Mouse (Mus musculus) liver, embryonic 11.5 days (tissue): ENCODE results near the gene Epb41l2. TPM values are rescaled to one million over a fixed set of nuclear protein-coding genes. Genes with fewer than 3 reads are reported as not detected.

ENCODE experiments used
- ATAC-seq: fragments of 200-750 bp; cut with Nextera tagmentation; replicated peaks from 2 replicates; pipeline ENCODE4 v1.8.0; 2017; ENCODE audit warnings: moderate number of reproducible peaks, mild to moderate bottlenecking, moderate TSS enrichment, moderate library complexity; ENCODE audit not compliant: low FRiP score
- DNase-seq: peaks from one replicate; pipeline ENCODE4 v3.0.0-alpha.2; 2017; ENCODE audit warnings: low spot score
- H3K27ac ChIP-seq: fragments of 300-500 bp; sonication (generic); 2 replicates; pipeline ENCODE4 v1.5.1; 2014; ENCODE audit warnings: mild to moderate bottlenecking, low read depth, low read length, control low read depth
- H3K27me3 ChIP-seq: fragments of 300-500 bp; sonication (generic); replicated peaks from 2 replicates; pipeline ENCODE4 v1.6.1; 2014; ENCODE audit warnings: low read length, mixed read lengths; ENCODE audit not compliant: control insufficient read depth, insufficient read depth
- H3K36me3 ChIP-seq: fragments of 300-500 bp; sonication (generic); 2 replicates; pipeline ENCODE4 v1.6.1; 2014; ENCODE audit warnings: mild to moderate bottlenecking, low read length, moderate library complexity, mixed read lengths; ENCODE audit not compliant: control insufficient read depth, insufficient read depth
- H3K4me1 ChIP-seq: fragments of 300-500 bp; sonication (generic); replicated peaks from 2 replicates; pipeline ENCODE4 v1.6.1; 2014; ENCODE audit warnings: low read length, mixed read lengths; ENCODE audit not compliant: control insufficient read depth, insufficient read depth
- H3K4me2 ChIP-seq: fragments of 300-500 bp; sonication (generic); 2 replicates; pipeline ENCODE4 v1.6.1; 2014; ENCODE audit warnings: mild to moderate bottlenecking, control low read depth, moderate library complexity
- H3K4me3 ChIP-seq: fragments of 300-500 bp; sonication (generic); 2 replicates; pipeline ENCODE4 v1.5.1; 2014; ENCODE audit warnings: low read depth, low read length, control low read depth
- H3K9ac ChIP-seq: fragments of 300-500 bp; sonication (generic); 2 replicates; pipeline ENCODE4 v1.6.1; 2014; ENCODE audit warnings: low read depth, low read length, control low read depth
- H3K9me3 ChIP-seq: fragments of 300-500 bp; sonication (generic); 2 replicates; pipeline ENCODE4 v1.6.1; 2016; ENCODE audit warnings: low read length, inconsistent platforms, mixed read lengths; ENCODE audit not compliant: control insufficient read depth
- WGBS: fragments of 180-500 bp; shearing (Covaris S2); extraction: QIAGEN DNeasy Blood & Tissue Kit; methylation state at CpG from one replicate; pipeline ENCODE4 v1.1.7; 2014; 5-methylcytosine and 5-hydroxymethylcytosine counted together
- polyA plus RNA-seq: library from polyadenylated mRNA; unstranded; fragments of >200 nt; fragmentation: Nextera tagmentation; extraction: Ambion mirVana; gene quantifications from 2 replicates; pipeline ENCODE4 v1.2.1, GENCODE M21; 2014

Gene Epb41l2
- polyA plus RNA-seq, 1 experiment from 2014 or later = 31.1 TPM

DNA sequence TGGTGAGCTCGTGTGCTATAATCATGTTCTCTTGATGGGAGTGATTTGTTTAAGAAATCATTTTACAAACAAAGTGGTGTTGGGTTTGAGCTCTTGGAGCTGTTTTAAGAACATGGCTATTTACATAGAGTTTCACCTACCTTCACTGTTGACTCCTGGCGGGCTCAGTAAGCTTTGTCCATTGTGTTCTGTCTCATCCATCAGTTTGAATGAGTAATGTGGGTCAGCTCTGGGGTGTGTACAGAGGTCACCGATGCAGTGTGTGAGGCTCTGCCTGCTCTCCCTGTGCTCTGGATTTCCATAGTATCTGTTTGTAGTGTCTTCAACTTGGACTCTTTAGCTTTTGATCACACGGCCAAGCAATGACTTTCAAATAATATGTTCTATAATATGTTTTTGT is 79.6 kb downstream of the Epb41l2 start:
- H3K9ac ChIP-seq = no peak overlapping the region
- WGBS = 62% methylated on average over 4 of the region's 4 CpGs
- DNase-seq = no peak
- no peak overlapping the region for H3K4me2 ChIP-seq
- no peaks in the 10 kb centered on the region for H3K9me3 ChIP-seq
- H3K27ac ChIP-seq = no peak overlapping the region
- no peak for ATAC-seq
- H3K4me1 ChIP-seq = peaks cover 3% of the 10 kb centered on the region; the same call in 1 of the 2 replicates
- H3K4me3 ChIP-seq = no peak overlapping the region
- peaks cover 4% of the 10 kb centered on the region; the same call in 1 of the 2 replicates for H3K36me3 ChIP-seq
- no peaks in the 10 kb centered on the region for H3K27me3 ChIP-seq

DNA sequence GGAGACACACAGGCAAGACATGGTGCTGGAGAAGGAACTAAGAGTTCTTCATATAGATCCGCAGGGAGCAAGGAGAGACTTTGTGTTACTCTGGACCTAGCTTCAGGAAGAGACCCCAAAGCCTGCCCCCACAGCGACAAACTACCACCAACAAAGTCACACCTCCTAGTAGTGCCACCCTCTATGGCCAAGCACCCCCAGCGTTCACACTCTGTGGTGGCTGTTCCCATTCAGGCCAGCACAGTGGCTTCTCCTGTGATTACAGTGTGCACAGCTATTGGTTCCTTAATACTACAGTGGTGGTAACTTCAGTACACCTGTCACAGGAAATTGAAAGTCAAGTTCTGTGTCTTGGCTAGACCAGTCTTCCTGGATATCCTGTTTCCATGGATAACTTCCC is 80.3 kb downstream of the Epb41l2 start:
- Histone ChIP-seq H3K9ac (no peak overlapping the region), H3K27me3 (no peaks in the 10 kb centered on the region), H3K4me2 (no peak overlapping the region), H3K36me3 (peaks cover 4% of the 10 kb centered on the region; the same call in 1 of the 2 replicates), H3K4me3 (no peak overlapping the region), H3K27ac (no peak overlapping the region), H3K4me1 (no peaks in the 10 kb centered on the region; the same call in 1 of the 2 replicates), H3K9me3 (no peaks in the 10 kb centered on the region)
- WGBS = 93% methylated on average over 3 of the region's 3 CpGs
- ATAC-seq (no peak), DNase-seq (no peak)

DNA sequence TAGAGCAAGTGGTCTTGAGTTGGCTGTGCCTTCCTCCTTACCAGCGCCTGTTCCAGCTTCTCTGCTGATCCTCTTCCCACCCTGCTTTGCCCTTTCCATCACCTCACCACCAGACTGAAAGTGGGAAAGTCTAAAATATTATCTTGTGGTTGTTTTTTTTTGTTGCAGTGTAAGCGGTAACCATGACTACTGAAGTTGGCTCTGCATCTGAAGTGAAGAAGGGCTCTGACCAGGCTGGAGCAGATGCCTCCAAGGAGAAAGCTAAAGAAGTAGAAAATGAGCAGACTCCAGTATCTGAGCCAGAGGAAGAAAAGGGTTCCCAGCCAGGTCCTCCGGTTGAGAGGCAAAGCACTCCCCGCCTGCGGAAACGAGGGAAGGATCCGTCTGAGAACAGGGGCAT is 81.8 kb downstream of the Epb41l2 start:
- Histone ChIP-seq H3K36me3 (peaks cover 4% of the 10 kb centered on the region; the same call in 1 of the 2 replicates), H3K4me1 (no peaks in the 10 kb centered on the region; the same call in 1 of the 2 replicates), H3K9me3 (no peaks in the 10 kb centered on the region), H3K4me2 (no peak overlapping the region), H3K27ac (no peak overlapping the region), H3K4me3 (no peak overlapping the region), H3K27me3 (no peaks in the 10 kb centered on the region), H3K9ac (no peak overlapping the region)
- ATAC-seq (no peak), DNase-seq (no peak)
- WGBS = 90% methylated on average over 7 of the region's 7 CpGs

DNA sequence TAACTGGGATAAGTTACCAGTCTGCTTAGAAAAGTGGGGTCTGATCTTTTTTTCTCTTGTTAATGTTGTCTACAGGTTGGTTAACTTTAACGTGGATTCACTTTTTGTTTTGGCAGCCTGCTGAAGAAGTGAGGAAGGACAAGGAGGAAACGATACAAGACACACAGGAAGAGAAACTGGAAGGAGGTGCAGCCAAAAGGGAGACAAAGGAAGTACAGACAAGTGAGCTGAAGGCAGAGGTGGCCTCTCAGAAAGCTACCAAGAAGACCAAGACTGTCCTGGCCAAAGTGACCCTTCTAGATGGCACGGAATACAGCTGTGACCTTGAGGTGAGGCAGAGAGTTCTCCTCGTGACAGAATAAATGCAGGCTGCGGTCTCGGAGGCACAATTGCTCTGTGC is 84.0 kb downstream of the Epb41l2 start:
- Histone ChIP-seq H3K9ac (no peak overlapping the region), H3K36me3 (peaks cover 4% of the 10 kb centered on the region; the same call in 1 of the 2 replicates), H3K9me3 (no peaks in the 10 kb centered on the region), H3K27me3 (no peaks in the 10 kb centered on the region), H3K4me3 (no peak overlapping the region), H3K4me1 (no peaks in the 10 kb centered on the region; the same call in none of the 2 replicates), H3K27ac (no peak overlapping the region), H3K4me2 (no peak overlapping the region)
- ATAC-seq (no peak), DNase-seq (no peak)
- WGBS = 85% methylated on average over 6 of the region's 6 CpGs

DNA sequence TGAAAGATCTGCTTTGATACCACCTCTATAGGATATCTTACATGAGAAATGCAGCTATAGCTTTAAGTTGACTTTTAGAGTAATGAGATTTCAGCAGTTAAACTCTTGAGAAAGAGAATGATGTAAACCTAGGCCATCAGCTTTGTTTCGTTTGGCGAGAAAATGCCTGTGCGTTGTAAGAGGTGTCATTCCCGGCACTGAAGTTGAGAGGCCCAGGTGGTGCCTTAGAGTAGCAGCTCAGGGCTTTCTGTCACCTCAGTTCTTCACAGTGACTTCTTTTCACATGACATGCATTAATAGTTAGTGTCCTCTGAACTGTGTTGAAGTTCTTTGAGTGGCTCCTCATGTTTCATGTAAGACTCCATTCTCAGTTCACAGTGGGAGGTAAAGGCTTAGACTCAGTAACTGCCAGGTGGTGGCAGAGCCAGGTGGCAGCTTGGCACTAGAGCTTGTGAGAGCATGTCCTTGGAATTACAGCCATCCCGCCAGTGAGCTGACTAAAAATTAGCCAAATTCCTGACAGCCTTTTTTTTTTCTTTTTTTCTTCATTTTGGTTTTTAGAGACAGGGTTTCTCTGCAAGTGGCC is 84.7 kb downstream of the Epb41l2 start:
- Histone ChIP-seq H3K36me3 (peaks cover 4% of the 10 kb centered on the region; the same call in 1 of the 2 replicates), H3K4me1 (peaks cover 3% of the 10 kb centered on the region), H3K9ac (no peak overlapping the region), H3K9me3 (no peaks in the 10 kb centered on the region), H3K27me3 (no peaks in the 10 kb centered on the region), H3K27ac (no peak overlapping the region), H3K4me3 (no peak overlapping the region), H3K4me2 (no peak overlapping the region)
- no peak for DNase-seq
- WGBS = 90% methylated on average over 5 of the region's 5 CpGs
- ATAC-seq = no peak

DNA sequence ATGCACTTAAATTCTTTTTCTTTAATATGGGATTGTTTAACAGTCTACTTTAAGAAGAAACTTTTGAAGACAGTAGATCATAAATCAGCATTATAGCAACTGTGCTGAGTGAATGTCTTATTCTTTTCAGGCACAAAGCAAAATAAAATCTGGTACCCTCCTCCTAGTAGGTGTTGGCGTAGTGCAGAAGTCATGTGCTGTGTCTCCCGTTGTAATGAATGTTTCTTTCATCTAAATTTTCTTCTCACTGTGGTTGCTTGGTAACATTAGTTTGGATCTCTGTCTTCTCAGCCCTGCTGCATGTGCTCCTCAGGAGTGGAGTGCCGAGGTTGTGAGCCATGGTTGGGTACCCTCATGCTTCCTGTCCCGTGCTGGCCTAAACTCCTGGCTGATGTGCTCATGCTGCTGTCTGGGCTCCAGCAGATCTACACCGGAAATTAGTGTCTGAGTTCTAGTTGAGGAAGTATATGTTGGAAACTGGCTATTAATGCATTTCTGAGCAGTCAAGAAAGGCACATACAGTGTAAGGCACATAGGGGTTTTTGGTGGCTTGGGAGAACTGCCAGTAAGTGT is 87.4 kb downstream of the Epb41l2 start:
- no peaks in the 10 kb centered on the region for H3K9me3 ChIP-seq
- ATAC-seq (no peak; the same call in 1 of the 2 replicates), DNase-seq (no peak)
- H3K4me2 ChIP-seq = no peak overlapping the region
- H3K9ac ChIP-seq = no peak overlapping the region
- 70% methylated on average over 5 of the region's 5 CpGs for WGBS
- no peaks in the 10 kb centered on the region for H3K27me3 ChIP-seq
- peaks cover 4% of the 10 kb centered on the region; the same call in 1 of the 2 replicates for H3K36me3 ChIP-seq
- no peak overlapping the region for H3K27ac ChIP-seq
- H3K4me1 ChIP-seq = peaks cover 3% of the 10 kb centered on the region
- H3K4me3 ChIP-seq = no peak overlapping the region

DNA sequence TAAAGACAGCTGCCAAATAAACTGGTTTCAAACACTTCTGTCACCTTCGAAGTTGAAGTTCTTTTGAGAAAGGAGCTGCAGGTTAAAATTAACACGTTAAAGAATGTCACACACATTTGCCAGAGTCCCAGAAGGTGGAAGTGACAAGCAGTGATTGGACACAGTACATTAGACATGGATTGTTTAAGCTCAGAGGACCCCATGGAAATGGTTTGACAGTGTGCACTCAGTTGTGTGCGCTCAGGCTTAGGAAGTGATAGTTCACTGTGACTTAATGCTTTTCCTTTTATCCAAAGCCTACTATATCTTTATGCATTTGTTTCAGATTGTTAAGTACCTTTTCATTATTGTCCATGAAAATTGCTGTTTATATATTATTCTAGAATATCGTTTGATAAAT is 89.1 kb downstream of the Epb41l2 start:
- WGBS = 76% methylated on average over 4 of the region's 4 CpGs
- no peak for ATAC-seq

DNA sequence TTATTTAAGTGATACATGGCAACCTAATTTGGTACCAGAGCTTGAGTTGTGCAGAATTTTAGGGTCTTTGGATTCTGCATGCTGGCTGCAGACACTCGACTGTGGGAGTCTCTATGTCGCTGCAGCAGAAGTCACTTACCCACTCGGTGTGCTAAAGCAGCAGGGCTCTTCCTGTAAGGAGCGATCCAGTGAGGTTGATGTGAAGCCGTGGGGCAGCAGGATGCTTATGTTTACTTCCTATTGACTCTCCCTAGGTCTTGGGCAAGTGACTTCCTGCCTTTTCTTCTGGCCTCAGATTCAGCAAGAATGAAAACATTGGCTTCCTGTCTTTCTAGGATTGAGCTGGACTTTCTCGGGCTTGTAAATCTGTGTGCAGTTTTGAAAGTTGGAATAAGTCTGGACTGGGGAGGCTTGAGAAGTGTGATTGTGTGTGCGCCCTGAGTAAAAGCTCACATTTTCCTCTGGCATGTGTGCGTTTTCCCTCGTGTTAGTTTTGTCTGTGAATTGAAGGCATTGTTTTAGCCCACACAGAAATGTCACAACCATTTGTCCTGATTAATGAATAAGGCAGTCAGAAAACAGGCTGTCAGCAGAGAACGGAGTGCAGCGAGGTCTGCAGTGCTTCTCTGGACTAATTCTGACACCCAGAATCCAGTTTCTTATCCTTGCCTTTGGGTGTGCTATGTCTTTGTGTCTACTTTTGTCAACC is 89.9 kb downstream of the Epb41l2 start:
- H3K36me3 ChIP-seq = no peaks in the 10 kb centered on the region
- 51% methylated on average over 11 of the region's 11 CpGs for WGBS
- 0 out of 2 replicates have a peak overlapping the region, but pooled peaks have one; percentile 0 for H3K4me2 ChIP-seq
- H3K9ac ChIP-seq = 0 out of 2 replicates have a peak overlapping the region, but pooled peaks have one; percentile 12
- ATAC-seq (no peak), DNase-seq (no peak)
- H3K27ac ChIP-seq = peak overlapping the region; percentile 30; the same call in 1 of the 2 replicates
- no peaks in the 10 kb centered on the region for H3K27me3 ChIP-seq
- no peak overlapping the region for H3K4me3 ChIP-seq
- no peaks in the 10 kb centered on the region for H3K9me3 ChIP-seq
- H3K4me1 ChIP-seq = peaks cover 3% of the 10 kb centered on the region

More for the DNA sequence above, 89.1 kb downstream of the Epb41l2 start:
- H3K9ac ChIP-seq = no peak overlapping the region
- no peaks in the 10 kb centered on the region for H3K9me3 ChIP-seq
- no peaks in the 10 kb centered on the region for H3K27me3 ChIP-seq
- peaks cover 3% of the 10 kb centered on the region for H3K4me1 ChIP-seq
- H3K4me2 ChIP-seq = no peak overlapping the region
- H3K4me3 ChIP-seq = no peak overlapping the region
- no peak overlapping the region for H3K27ac ChIP-seq
- no peak for DNase-seq
- H3K36me3 ChIP-seq = peaks cover 4% of the 10 kb centered on the region; the same call in 1 of the 2 replicates
